Mouse (Mus musculus): ENCODE data around the gene Gm11020. TPM values are rescaled to one million over a fixed set of nuclear protein-coding genes. Genes with fewer than 3 reads are reported as not detected.
"Not testable (repeated sequence)": the region's sequence is repeated elsewhere in the genome, so short reads cannot be mapped to it uniquely, and the experiment has no call there.

Gene Gm11020
- total RNA-seq (2021), result not detected
- long read RNA-seq, result 0 reads

DNA sequence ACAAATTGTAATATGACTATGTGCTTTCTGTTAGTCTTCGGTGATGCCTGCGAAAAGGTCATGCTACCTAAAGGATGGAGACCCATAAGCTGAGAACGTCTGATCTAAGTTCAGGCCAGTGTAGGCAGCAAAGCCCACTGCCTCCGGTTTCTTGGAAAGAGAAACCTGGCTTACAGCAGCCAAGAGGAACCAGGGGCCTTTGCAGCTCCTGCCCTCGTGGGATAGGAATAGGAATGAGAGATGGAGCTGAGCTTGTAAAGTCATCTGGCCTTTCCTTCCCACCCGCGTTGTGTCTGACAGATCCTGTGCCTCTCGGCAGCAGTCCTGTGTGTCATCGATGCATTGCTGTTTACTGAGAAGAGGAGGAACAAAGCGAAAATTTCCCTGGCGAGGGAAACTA is at the start of gene Gm11020:
Gene Gm11020 (plus strand): TSS at position 301 of the 400 bp plus-strand sequence.
- not testable (repeated sequence) for DNase-seq (ENCODE audit: low spot score in 2 of 2)

DNA sequence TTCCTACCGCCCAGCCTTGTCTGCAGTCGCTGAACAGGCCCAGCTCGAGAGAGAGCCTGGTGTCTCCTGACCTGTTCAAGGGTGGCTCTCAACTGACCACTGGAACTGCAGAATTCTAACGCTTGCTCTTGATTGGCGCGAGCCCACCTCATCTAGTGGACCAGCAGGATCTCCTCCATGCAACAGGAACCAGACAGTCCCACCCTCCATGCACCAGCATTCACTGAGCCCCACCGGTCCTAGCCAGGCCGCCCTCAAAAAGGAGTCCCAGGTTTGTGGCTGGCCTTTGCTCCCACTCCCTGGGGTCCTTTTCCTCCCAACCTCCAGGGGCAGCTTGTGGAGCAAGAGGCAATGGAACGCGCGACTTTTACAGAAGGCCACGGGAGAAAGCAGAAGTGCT is 28.3 kb upstream of the Gm11020 start, which contains the start of gene Cmtm2a:
Gene Cmtm2a (minus strand): TSS at position 101 of the 400 bp plus-strand sequence.
- DNase-seq (ENCODE audit: low spot score in 2 of 2), result not testable (repeated sequence)

DNA sequence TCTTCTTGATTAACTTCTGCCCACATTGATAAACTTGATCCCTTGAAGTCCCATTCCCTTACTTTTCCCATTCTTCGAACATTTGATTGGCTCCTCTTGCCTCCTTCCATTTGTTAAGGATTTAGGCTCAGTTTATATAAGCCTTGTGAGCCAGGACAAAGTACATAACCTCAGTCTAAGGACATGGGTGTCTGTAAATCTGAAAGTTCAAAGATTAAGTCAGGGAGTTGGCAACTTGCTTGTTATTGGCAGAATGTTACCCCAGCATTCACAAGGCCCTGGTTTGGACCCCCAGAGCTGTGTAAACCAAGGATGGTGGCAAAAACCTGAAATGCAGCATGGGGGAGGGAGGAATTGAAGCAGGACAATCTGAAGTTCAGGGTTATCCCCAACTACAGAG is 27.0 kb upstream of the Gm11020 start:
- no peak for DNase-seq (ENCODE audit: low spot score in 2 of 2)

DNA sequence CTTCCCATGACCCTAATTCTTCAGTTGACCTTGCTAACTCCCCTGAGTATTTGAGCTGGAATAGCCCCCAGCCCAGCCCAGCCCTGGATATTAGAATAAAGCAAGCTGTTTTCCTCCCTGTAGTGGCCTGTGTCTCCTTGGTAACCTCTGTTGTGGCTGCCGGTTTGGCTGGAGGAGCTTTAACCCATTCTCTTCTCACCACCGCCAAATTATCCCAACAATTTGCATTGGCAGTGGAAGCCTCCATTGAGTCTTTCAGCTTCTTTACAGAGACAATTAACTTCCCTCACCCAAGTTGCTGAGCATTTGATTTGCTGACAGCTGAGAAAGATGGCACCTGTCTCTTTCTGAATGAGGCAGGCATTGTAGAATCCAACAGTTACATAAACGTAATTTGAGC is 19.8 kb upstream of the Gm11020 start:
- peak in 1 of 2 experiments; percentile 21 for DNase-seq (ENCODE audit: low spot score in 2 of 2)

DNA sequence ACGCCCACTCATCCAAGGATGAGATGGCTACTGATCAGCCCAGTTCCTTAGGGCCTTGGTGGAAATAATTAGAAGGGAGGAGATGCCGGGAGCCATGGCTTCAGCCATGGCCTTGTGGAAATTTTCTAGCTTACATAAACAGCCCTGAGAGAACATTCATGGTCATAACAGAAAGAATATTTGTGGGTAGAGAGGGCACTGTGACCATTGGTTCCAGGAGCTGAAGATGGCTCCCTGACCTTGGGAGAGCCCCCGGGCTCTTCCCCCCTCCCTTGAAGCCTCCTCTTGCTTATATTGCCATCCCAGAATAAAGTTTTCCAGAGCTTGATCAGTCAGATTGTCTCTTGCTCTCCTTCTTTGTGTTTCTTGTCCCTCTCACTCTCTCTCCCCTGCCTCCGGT is 18.8 kb upstream of the Gm11020 start:
- not testable (repeated sequence) for DNase-seq (ENCODE audit: low spot score in 2 of 2)

DNA sequence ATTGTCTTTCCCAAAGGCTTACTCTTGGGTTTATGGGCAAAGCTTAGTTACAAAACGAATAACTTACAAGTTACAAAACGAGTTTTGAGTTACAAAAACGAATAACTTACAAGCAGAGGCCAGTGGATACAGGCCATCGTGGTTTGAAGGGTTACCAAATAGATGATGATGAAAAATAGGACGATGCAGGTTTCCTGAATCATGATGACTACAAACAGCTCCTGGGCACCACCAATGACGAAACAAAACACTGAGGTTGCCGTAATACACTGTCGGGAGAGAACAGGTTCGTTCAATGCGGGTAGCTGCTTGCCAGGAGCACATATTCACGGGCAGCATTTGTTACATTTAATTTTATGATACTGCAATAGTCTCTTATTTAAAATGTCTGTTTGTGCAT is 16.4 kb upstream of the Gm11020 start:
- DNase-seq (ENCODE audit: low spot score in 2 of 2), result no peak

DNA sequence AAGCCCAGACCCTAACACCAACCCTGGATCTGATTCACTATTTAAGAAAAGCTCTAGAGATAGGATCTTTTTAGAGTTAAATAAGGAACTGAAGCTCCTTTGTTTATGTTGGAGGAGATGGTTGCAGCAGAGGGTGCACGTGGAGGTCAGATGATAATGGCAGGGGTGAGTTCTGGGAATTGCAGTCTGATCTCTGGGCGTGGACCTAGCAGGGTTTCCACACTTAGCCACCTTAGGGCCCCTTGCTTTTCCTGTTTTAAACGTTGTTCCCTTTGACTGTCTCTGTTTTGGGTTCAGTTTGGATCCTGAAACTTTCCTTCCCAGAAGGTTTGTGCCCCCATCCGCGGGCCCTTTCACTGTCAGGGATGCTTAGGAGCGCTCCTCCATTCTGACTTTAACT is 13.0 kb upstream of the Gm11020 start:
- DNase-seq (ENCODE audit: low spot score in 2 of 2), result not testable (repeated sequence)

DNA sequence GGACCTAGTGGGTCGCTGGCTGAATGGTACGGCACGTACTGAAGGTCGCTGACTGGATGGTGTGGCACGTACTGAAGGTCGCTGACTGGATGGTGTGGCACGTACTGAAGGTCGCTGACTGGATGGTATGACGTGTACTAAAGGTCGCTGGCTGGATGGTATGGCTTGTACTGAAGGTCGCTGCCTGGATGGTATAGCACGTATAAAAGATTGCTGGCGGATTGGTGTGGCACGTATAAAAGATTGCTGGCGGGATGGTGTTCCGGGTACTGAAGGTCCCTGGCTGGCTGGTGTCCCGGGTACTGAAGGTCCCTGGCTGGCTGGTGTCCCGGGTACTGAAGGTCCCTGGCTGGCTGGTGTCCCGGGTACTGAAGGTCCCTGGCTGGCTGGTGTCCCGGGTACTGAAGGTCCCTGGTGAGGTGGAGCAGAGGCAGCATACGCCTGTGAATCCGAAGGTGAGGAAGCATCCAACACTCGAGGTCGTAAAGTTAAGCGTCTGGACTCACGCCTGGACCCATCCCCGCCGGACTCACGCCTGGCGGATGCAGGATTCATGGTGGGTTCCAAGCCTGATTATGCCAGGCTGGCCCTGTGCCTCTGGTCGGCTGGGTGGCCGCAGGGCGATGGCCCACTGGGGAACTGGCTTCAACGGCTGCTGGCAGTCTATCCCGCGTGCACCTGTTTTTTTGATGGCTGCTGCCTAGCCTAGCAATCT is 11.8 kb upstream of the Gm11020 start, which contains the start of the genes Gm45711 and Cmtm1:
Gene Gm45711 (minus strand): TSS at position 641 of the 715 bp plus-strand sequence.
Gene Cmtm1 (minus strand): TSS at position 705 of the 715 bp plus-strand sequence.
- peak in 1 of 2 experiments; percentile 20 for DNase-seq (ENCODE audit: low spot score in 2 of 2)

DNA sequence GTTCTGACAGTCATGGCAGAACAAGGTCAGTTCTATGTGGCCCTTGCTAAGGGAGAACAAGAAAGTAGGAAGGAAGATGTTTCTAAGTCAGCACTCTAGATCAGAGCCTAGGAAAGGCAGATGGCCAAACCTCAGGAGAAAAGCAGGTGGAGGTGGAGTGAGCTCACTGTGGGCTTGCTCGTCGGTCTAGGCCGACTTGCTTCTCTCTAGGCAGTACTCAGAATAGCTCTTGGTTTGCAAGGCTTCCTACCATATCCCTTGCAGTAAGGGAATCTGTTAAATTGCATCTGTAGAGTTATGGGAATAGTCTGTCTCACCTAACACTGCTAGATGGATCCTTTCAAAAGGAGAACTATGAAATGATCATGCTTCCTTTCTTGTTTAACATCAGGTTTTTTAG is 9.3 kb upstream of the Gm11020 start:
- not testable (repeated sequence) for DNase-seq (ENCODE audit: low spot score in 2 of 2)

DNA sequence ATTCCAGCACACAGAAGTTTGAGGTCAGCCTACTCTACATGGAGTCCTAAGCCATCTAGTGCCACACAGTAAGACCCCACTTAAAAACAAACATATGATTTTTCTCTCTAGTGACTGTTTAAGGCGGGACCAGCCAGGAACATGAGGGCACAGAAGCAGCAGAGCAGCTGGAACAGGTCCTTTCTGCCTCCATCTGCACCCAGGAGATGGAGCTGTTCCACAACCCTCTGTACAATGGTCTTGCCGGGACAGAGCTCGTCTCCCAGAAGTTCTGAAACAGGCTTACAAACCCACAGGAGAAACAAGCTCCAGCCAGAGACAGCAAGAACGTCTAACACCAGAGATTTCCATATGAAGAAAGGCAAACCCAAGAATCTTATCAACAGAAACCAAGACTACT is 8.1 kb upstream of the Gm11020 start:
- DNase-seq (ENCODE audit: low spot score in 2 of 2), result no peak

DNA sequence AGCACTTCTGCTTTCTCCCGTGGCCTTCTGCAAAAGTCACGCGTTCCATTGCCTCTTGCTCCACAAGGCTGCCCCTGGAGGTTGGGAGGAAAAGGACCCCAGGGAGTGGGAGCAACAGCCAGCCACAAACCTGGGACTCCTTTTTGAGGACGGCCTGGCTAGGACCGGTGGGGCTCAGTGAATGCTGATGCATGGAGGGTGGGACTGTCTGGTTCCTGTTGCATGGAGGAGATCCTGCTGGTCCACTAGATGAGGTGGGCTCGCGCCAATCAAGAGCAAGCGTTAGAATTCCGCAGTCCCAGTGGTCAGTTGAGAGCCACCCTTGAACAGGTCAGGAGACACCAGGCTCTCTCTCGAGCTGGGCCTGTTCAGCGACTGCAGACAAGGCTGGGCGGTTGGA is 563 bp downstream of the Gm11020 start, which contains the start of gene Cmtm2b:
Gene Cmtm2b (plus strand): TSS at position 301 of the 400 bp plus-strand sequence.
- not testable (repeated sequence) for DNase-seq (ENCODE audit: low spot score in 2 of 2)

DNA sequence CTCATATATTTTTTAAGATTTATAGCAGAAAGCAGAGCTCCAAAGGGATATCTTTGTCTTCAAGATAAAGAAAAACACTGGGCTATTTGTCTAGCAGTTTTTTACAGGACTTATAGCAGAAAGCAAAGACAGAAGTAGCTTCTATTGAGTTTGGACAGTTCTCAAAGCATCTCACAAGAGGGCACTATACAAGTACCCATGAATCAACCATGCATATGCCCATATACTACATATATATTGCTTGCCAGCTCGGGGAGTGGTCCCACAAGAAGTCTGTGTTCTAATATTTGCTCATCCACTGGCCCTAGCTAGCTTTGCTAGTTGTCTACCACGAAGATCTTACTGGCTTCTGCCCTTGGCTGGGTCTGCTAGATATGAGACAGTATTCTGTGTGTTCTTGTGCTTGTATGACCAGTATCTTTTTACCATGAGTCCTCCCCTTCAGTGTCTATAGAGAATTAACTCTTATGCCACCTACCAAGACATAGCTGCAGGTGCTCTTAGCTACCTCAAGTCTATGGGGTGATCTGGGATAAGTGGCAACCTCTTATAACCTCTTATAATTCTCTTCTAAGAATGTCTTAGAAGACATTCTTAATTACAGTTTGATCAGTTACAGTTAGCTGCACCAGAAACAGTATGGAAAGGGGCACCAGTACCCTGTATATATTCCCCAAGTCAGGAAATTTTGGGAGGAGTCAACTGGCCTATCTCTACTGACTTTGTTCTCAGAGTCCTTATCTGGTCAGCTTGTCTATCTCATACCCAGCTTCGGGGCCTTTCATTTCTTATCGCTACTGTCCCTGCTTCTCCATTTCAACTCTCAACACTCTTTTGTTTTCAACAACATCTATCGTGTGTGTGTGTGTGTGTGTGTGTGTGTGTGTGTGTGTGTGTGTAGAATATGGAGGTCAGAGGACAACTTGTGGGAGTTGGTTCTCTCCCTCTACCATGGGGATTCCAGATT is 11.6 kb downstream of the Gm11020 start:
- no peak for DNase-seq (ENCODE audit: low spot score in 2 of 2)

DNA sequence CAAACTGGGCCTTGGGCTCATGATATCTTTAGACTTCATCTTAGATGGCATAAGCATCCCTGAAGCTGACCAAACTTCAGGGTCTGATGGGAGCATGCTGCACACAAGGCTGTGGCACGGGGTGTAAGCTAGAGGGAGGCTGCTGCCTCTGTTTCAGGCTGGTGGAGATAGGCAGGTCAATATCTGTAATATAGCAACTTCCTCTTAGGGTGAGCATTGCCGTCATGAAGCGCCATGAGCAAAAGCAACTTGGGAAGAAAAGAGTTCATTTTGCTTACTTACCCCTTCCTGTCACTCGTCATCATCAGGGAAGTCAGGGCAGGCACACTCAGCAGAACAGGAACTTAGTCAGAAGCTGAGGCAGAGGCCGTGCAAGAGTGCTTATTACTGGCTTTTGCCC is 12.4 kb downstream of the Gm11020 start:
- no peak for DNase-seq (ENCODE audit: low spot score in 2 of 2)

DNA sequence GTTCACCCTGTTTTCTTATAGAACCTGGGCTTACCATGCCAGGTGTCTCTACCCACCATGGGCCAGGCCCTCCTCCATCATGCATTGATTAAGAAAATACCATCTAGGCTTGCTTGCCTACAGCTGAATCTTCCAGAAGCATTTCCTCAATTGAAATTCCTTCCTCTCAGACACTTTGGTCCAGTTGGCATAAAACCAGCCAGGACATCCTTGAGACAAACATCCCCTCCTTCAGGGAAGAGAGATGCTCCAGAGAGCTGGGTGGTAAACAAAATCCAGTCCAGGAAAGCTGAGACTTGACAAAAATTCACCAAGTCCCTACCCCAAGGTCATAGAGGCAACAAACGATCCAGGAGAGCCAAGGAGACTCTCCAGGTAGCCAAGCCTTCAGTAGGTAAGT is 12.8 kb downstream of the Gm11020 start:
- DNase-seq (ENCODE audit: low spot score in 2 of 2), result no peak

DNA sequence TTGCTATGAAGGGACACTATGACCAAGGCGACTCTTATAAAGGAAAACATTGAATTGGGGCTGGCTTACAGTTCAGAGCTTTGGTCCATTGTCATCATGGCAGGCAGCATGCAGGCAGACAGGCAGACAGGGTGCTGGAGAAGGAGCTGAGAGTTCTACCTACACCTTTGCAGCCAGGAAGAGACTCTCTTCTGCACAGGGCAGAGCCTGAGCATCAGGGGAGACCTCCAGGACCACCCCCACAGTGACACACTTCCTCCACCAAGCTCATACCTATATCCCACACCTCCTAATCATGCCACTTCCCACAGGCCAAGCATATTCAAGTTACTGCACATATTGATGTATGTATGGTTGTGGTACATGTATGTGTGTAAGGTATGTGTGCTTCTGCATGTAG is 15.4 kb downstream of the Gm11020 start:
- no peak for DNase-seq (ENCODE audit: low spot score in 2 of 2)

DNA sequence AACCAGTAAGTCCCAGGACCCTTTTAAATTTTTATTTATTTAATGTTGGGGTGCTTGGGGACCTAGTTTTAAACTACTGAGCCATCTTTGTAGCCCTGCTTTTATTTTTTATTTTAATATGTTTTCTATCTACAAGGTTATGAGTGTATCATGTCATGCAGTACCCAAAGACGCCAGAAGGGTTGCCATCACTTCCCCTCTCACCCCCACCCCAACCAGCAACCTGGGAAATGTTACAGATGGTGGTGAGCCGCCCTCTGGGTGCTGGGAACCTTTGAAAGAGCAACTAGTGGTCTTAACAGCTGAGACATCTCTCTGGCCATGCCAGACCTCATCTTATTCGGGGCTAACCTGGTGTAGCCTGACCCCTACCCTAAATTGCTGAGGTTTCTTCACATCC is 16.5 kb downstream of the Gm11020 start:
- DNase-seq (ENCODE audit: low spot score in 2 of 2), result no peak

DNA sequence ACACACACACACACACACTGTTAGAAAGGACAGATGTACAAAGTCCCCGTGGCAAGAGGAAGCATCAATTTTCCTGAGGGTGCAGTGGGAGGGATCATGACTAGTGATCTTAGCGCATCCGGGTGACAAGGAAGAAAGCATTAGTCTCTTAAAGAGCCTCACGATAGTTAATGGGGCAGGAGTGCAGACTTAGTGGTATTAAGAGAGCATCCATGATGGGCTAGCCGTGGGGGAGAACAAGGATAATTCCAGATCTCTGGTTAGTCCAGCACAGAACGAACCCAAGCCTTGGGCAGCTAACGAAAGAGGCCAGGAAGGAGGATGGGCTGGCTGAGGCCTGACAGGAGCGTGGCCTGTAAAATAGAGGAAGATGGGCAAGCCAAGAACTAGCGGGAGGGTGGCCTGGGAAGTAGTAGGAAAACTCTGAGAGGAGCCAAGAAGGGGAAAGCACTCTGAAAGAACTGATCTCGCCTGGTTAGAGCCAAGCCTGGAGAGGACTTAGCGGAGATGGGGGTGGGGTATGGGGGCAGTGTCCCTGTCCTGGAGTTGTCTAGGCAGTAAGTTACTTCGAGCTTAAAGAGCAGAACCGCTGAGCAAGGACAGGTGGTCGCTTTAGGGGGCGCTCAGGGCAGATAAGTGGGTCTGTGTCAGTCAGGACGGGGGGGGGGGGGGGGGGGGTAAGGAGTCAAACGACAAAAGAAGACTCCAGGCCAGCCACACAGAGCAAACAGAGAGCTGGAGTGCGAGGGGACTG is 18.0 kb downstream of the Gm11020 start, which contains the start of gene Cmtm3:
Gene Cmtm3 (plus strand): TSS at position 182 of the 754 bp plus-strand sequence.
- DNase-seq (ENCODE audit: low spot score in 2 of 2), result peak in 1 of 2 experiments; percentile 19

DNA sequence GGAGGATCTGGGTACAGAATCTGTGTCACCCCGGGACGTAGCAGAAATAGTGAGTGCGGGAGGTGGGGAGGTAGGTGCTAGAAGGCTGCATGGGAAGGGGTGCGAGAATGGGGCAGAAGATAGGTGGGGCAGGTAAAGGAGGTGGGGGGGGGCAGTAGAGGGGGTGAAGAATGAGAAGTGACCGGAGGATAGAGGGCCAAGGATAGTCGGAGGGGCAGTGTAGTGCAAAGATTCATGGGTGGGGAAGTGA is 18.5 kb downstream of the Gm11020 start:
- DNase-seq (ENCODE audit: low spot score in 2 of 2), result no peak

DNA sequence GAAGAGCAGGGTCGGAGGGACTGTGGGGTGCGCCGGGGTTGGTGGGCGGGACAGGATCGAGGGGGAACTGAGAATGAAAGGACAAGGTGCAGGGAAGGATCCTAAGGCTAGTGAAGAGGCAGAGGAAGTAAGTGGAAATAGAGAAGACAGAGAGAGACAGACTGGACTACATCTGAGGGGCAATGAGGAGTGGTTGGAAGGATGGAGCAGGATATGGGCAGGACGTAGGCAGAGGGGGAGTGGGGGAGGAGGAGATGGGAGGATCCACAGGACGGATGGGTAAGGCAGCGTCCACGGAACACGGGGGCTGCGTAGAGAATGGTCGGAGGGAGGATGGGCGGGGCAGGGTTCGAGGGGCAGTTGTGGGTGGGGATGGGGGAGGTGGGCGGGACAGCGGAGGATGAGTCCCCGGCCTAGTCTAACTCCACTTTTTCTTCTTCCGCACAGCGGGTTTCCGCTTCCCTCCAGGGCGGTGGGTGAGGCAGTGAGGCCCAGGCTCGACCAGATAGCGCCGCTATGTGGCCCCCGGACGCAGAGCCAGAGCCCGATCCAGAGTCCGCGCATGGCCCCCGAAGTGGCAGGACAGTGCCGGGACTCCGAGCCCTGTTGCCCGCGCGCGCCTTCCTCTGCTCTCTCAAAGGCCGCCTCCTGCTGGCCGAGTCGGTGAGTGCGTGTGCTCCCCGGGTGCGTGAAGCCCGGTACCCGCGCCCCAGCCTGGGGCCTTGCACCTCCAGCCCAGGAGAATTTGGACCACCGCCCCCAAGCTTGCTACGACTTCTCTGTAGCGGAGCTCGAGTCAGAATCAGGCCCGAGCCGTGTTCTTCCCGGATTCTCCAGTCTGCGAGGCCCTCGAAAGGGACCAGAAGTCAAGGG is 19.1 kb downstream of the Gm11020 start:
- DNase-seq (ENCODE audit: low spot score in 2 of 2), result peak; percentile 42 to 59

DNA sequence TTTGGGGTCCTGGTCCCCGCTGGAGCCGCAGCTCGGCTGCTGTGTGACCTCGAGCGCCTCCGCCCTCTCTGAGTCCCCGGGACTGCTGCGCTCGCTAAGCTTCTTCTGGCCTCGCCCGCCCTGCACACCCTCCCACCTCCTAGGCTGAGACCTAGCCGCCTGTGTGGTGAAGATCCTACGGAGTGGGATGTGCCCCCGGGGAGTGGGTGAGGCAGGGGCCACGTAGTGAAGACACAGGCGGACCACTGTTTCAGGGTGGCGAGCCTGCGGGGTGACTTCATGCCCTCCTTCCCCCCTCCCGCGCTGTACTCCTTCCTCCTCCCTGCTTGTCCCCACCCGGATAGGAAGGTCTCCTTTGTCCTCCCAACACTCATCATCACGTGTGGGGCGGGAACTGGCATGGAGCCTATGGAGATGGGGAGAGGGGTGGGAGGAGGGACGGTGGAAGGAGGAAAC is 19.8 kb downstream of the Gm11020 start:
- DNase-seq (ENCODE audit: low spot score in 2 of 2), result peak in 1 of 2 experiments; percentile 21

Measured in layer of hippocampus, adult 18-20 months (tissue).